Mouse (Mus musculus): Measurements from ENCODE around the gene Prkd3. TPM values are rescaled to one million over a fixed set of nuclear protein-coding genes. Genes with fewer than 3 reads are reported as not detected.
A peak's percentile ranks its signal among the peaks of the same experiment; 100 is the strongest.

Prkd3 gene
- polyA plus RNA-seq, 1 experiment: 12.8 TPM

GRCm38 (mm10) chr17:78937229-78937853, 83.3 kb downstream of the Prkd3 start:
- H3K79me2 ChIP-seq (ENCODE audit: control insufficient read depth, insufficient read depth): peaks cover 57% of the 10 kb centered on the region
- peak overlapping the region; percentile 62 for H3ac ChIP-seq (ENCODE audit: control insufficient read depth, insufficient read length, low read depth)
- H3K36me3 ChIP-seq (ENCODE audit: control insufficient read depth, insufficient read depth): peaks cover 26% of the 10 kb centered on the region
- H3K79me3 ChIP-seq (ENCODE audit: low read depth): peaks cover 31% of the 10 kb centered on the region
- no peak for TF ChIP-seq MAX (IDR thresholded peaks at IDR 0.05)
- no peak for TF ChIP-seq CEBPB (IDR thresholded peaks at IDR 0.05; ENCODE audit: low read depth)
- TF ChIP-seq USF1 (IDR thresholded peaks at IDR 0.05; ENCODE audit: low read depth): no peak
- TF ChIP-seq MYOD1 (IDR thresholded peaks at IDR 0.05; ENCODE audit: control insufficient read depth, insufficient read length, low read depth): no peak
- no peak for TF ChIP-seq CTCF (IDR thresholded peaks at IDR 0.05; ENCODE audit: control insufficient read depth, insufficient read depth, insufficient read length)
- TF ChIP-seq FOSL1 (IDR thresholded peaks at IDR 0.05; ENCODE audit: insufficient read depth, low read length, poor library complexity, severe bottlenecking): no peak
- no peak for TF ChIP-seq MYOG (IDR thresholded peaks at IDR 0.05; ENCODE audit: control insufficient read depth, extremely low read depth, insufficient read length)
- H3K27me3 ChIP-seq (ENCODE audit: control insufficient read depth, insufficient read depth, insufficient read length): no peaks in the 10 kb centered on the region
- H3K4me3 ChIP-seq (ENCODE audit: insufficient read depth, poor library complexity, severe bottlenecking): peak overlapping the region; percentile 98

DNA sequence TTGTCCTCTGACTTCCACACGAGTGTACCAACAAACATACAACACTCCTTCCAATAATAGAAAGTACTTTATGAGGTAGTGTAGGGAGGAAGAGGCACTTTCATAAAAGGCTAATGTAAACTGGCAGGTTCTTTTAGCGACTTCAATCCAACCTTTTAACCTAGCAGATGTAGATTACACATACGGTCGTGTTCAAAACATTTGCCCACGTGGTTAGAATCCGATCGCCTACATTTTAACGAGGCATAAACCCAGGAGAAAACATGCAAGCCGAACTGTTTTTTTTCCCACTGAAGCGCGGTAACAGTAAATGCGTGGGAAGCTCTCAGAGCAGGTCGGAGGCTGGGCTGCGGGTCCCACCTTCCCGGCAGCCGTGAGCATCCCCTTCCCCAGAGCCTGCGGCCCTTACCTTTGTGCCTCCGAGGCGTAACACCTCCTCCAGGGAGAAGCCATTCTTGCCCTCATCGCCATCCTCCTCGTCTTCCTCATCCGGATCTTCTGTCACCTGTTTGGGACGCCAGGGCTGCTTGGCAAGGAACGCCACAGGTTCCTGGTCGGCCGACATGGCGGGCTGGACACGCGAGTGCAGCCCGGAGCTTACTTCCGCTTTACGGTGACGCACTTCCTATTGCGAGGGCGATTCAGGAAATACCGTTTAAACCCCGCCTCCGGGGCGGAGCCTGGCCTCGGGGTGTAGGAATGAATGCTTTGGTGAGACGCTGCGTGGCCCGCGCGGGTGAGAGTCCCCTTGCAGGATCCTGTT, 84.0 kb downstream of the Prkd3 start, which contains the start of the genes Cebpz and Ndufaf7:
TSS of gene Cebpz (minus strand) at position 601 of the 763 bp plus-strand sequence.
TSS of gene Ndufaf7 (plus strand) at position 671 of the 763 bp plus-strand sequence.
- TF ChIP-seq MAX (IDR thresholded peaks at IDR 0.05) (peak; percentile 65), CTCF (IDR thresholded peaks at IDR 0.05; ENCODE audit: control insufficient read depth, insufficient read depth, insufficient read length) (no peak)
- Histone ChIP-seq H3ac (ENCODE audit: control insufficient read depth, insufficient read length, low read depth) (peak within 1 kb of the TSS; percentile 94), H3K79me2 (ENCODE audit: control insufficient read depth, insufficient read depth) (peaks cover 62% of the 10 kb centered on the region), H3K27me3 (ENCODE audit: control insufficient read depth, insufficient read depth, insufficient read length) (no peaks in the 10 kb centered on the region), H3K79me3 (ENCODE audit: low read depth) (peaks cover 31% of the 10 kb centered on the region), H3K4me3 (ENCODE audit: insufficient read depth, poor library complexity, severe bottlenecking) (peak within 1 kb of the TSS; percentile 98), H3K36me3 (ENCODE audit: control insufficient read depth, insufficient read depth) (peaks cover 33% of the 10 kb centered on the region)

- no peaks in the 10 kb centered on the region for H3K27me3 ChIP-seq (ENCODE audit: control insufficient read depth, insufficient read depth, insufficient read length)
- H3ac ChIP-seq (ENCODE audit: control insufficient read depth, insufficient read length, low read depth): no peak overlapping the region
- H3K79me3 ChIP-seq (ENCODE audit: low read depth): peaks cover 31% of the 10 kb centered on the region
- H3K36me3 ChIP-seq (ENCODE audit: control insufficient read depth, insufficient read depth): peaks cover 39% of the 10 kb centered on the region
- H3K79me2 ChIP-seq (ENCODE audit: control insufficient read depth, insufficient read depth): peaks cover 62% of the 10 kb centered on the region
- H3K4me3 ChIP-seq (ENCODE audit: insufficient read depth, poor library complexity, severe bottlenecking): peak overlapping the region; percentile 98
- TF ChIP-seq MAX (IDR thresholded peaks at IDR 0.05) (no peak), MYOG (IDR thresholded peaks at IDR 0.05; ENCODE audit: control insufficient read depth, extremely low read depth, insufficient read length) (no peak), CTCF (IDR thresholded peaks at IDR 0.05; ENCODE audit: control insufficient read depth, insufficient read depth, insufficient read length) (no peak), CEBPB (IDR thresholded peaks at IDR 0.05; ENCODE audit: low read depth) (no peak), MYOD1 (IDR thresholded peaks at IDR 0.05; ENCODE audit: control insufficient read depth, insufficient read length, low read depth) (no peak), USF1 (IDR thresholded peaks at IDR 0.05; ENCODE audit: low read depth) (no peak), FOSL1 (IDR thresholded peaks at IDR 0.05; ENCODE audit: insufficient read depth, low read length, poor library complexity, severe bottlenecking) (no peak)
Measured at GRCm38 (mm10) chr17:78935857-78936256, 84.8 kb downstream of the Prkd3 start.

DNA sequence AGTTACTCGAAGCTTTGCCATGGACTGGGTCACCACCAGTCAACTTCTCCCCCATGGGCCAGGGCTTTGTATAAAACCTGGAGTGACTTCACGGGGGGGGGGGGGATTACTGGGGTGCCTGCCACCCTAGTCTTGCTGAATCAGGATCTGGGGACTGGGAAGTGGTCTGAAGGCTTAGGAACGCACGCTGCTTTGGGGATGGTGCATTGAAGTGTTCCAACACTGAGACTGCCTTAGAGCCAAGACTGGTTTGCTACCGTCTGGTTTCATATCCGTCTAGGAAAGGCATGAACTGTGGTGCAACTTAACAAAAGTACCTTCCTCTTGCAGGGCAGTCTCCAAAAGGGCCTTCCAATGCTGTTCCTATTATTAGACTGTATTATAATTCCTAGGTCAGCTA, 102.9 kb downstream of the Prkd3 start:
- no peak for TF ChIP-seq MYOD1 (IDR thresholded peaks at IDR 0.05; ENCODE audit: control insufficient read depth, insufficient read length, low read depth)
- TF ChIP-seq CTCF (IDR thresholded peaks at IDR 0.05; ENCODE audit: control insufficient read depth, insufficient read depth, insufficient read length): no peak
- no peak for TF ChIP-seq MYOG (IDR thresholded peaks at IDR 0.05; ENCODE audit: control insufficient read depth, extremely low read depth, insufficient read length)
- TF ChIP-seq MAX (IDR thresholded peaks at IDR 0.05): no peak
- TF ChIP-seq FOSL1 (IDR thresholded peaks at IDR 0.05; ENCODE audit: insufficient read depth, low read length, poor library complexity, severe bottlenecking): no peak
- TF ChIP-seq USF1 (IDR thresholded peaks at IDR 0.05; ENCODE audit: low read depth): no peak
- no peak for TF ChIP-seq CEBPB (IDR thresholded peaks at IDR 0.05; ENCODE audit: low read depth)
- Histone ChIP-seq H3K79me2 (ENCODE audit: control insufficient read depth, insufficient read depth) (no peaks in the 10 kb centered on the region), H3K79me3 (ENCODE audit: low read depth) (no peaks in the 10 kb centered on the region), H3K4me3 (ENCODE audit: insufficient read depth, poor library complexity, severe bottlenecking) (no peak overlapping the region), H3K27me3 (ENCODE audit: control insufficient read depth, insufficient read depth, insufficient read length) (no peaks in the 10 kb centered on the region), H3ac (ENCODE audit: control insufficient read depth, insufficient read length, low read depth) (no peak overlapping the region), H3K36me3 (ENCODE audit: control insufficient read depth, insufficient read depth) (peaks cover 50% of the 10 kb centered on the region)

DNA sequence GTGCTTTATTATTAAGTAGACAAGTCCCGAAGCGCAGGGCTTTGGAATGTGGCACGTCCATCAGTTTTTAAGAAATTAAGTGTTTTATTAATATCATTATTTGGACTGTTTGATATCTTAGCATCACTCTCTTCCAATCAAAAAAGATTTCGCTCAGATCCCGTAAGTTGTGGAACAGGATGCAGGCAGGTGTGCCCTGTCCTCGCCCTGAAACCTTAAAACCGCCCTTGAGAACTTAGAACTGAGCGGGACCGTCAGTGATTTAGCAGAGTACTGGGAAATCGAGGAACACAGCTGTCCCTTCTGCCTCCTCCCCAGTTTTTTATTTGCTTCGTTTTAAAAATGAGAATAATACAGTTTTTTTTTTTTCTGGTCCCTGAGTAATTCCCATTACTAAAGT, 103.7 kb downstream of the Prkd3 start:
- H3K79me3 ChIP-seq (ENCODE audit: low read depth): no peaks in the 10 kb centered on the region
- TF ChIP-seq CTCF (IDR thresholded peaks at IDR 0.05; ENCODE audit: control insufficient read depth, insufficient read depth, insufficient read length) (no peak), MYOD1 (IDR thresholded peaks at IDR 0.05; ENCODE audit: control insufficient read depth, insufficient read length, low read depth) (no peak), MAX (IDR thresholded peaks at IDR 0.05) (no peak), USF1 (IDR thresholded peaks at IDR 0.05; ENCODE audit: low read depth) (no peak), MYOG (IDR thresholded peaks at IDR 0.05; ENCODE audit: control insufficient read depth, extremely low read depth, insufficient read length) (no peak), FOSL1 (IDR thresholded peaks at IDR 0.05; ENCODE audit: insufficient read depth, low read length, poor library complexity, severe bottlenecking) (no peak), CEBPB (IDR thresholded peaks at IDR 0.05; ENCODE audit: low read depth) (no peak)
- peaks cover 42% of the 10 kb centered on the region for H3K36me3 ChIP-seq (ENCODE audit: control insufficient read depth, insufficient read depth)
- H3ac ChIP-seq (ENCODE audit: control insufficient read depth, insufficient read length, low read depth): peak overlapping the region; percentile 69
- no peaks in the 10 kb centered on the region for H3K79me2 ChIP-seq (ENCODE audit: control insufficient read depth, insufficient read depth)
- peak overlapping the region; percentile 39 for H3K4me3 ChIP-seq (ENCODE audit: insufficient read depth, poor library complexity, severe bottlenecking)
- H3K27me3 ChIP-seq (ENCODE audit: control insufficient read depth, insufficient read depth, insufficient read length): no peaks in the 10 kb centered on the region

Data from C2C12 (cell line).